Mouse (Mus musculus) cerebellum, postnatal 10 days (tissue): ENCODE data around the gene Adad2.
A peak's percentile ranks its signal among the peaks of the same experiment; 100 is the strongest.

ENCODE experiments used
- DNase-seq, 2 experiments: peaks; one replicate each; pipeline ENCODE4 v3.0.0; 2021; ENCODE audit warnings: mixed read lengths in 2 of 2

Adad2 gene

GRCm38 (mm10) chr8:119617586-119617985, 5.0 kb downstream of the Adad2 start:
- DNase-seq = no peak

- DNase-seq = no peak
Observed at GRCm38 (mm10) chr8:119618887-119619286, 6.3 kb downstream of the Adad2 start.

- DNase-seq = no peak
Observed at GRCm38 (mm10) chr8:119620116-119620840, 7.7 kb downstream of the Adad2 start.

- DNase-seq = no peak
Observed at GRCm38 (mm10) chr8:119620848-119621465, 8.4 kb downstream of the Adad2 start.

GRCm38 (mm10) chr8:119622555-119622954, 10.0 kb downstream of the Adad2 start:
- no peak for DNase-seq

- no peak for DNase-seq
Observed at GRCm38 (mm10) chr8:119623061-119623460, 10.5 kb downstream of the Adad2 start.

- DNase-seq = no peak
Observed at GRCm38 (mm10) chr8:119623744-119624143, 11.2 kb downstream of the Adad2 start.

GRCm38 (mm10) chr8:119624916-119625315, 12.4 kb downstream of the Adad2 start:
- no peak for DNase-seq

GRCm38 (mm10) chr8:119625788-119626187, 13.2 kb downstream of the Adad2 start:
- no peak for DNase-seq

GRCm38 (mm10) chr8:119627199-119627598, 14.7 kb downstream of the Adad2 start:
- no peak for DNase-seq

GRCm38 (mm10) chr8:119627613-119628359, 15.2 kb downstream of the Adad2 start:
- DNase-seq = no peak

GRCm38 (mm10) chr8:119630841-119631240, 18.3 kb downstream of the Adad2 start:
- DNase-seq = no peak

- no peak for DNase-seq
Observed at GRCm38 (mm10) chr8:119632246-119632645, 19.7 kb downstream of the Adad2 start.

- DNase-seq = no peak
Observed at GRCm38 (mm10) chr8:119632909-119633308, 20.4 kb downstream of the Adad2 start.

GRCm38 (mm10) chr8:119634616-119635336, 22.2 kb downstream of the Adad2 start:
- no peak for DNase-seq

GRCm38 (mm10) chr8:119635378-119635777, 22.8 kb downstream of the Adad2 start, which contains the start of gene Kcng4:
Gene Kcng4 (minus strand): TSS chr8:119635680.
- peak; percentile 50 to 72 for DNase-seq

GRCm38 (mm10) chr8:119635958-119636357, 23.4 kb downstream of the Adad2 start:
- no peak for DNase-seq

- no peak for DNase-seq
Observed at GRCm38 (mm10) chr8:119636766-119637165, 24.2 kb downstream of the Adad2 start.

GRCm38 (mm10) chr8:119637381-119637780, 24.8 kb downstream of the Adad2 start:
- DNase-seq = no peak

- peak; percentile 70 to 77 for DNase-seq
Observed at GRCm38 (mm10) chr8:119638261-119638660, 25.7 kb downstream of the Adad2 start.

GRCm38 (mm10) chr8:119639798-119640197, 27.3 kb downstream of the Adad2 start:
- no peak for DNase-seq

- no peak for DNase-seq
Observed at GRCm38 (mm10) chr8:119641058-119641457, 28.5 kb downstream of the Adad2 start.

- peak in 1 of 2 experiments; percentile 32 for DNase-seq
Observed at GRCm38 (mm10) chr8:119642960-119643359, 30.4 kb downstream of the Adad2 start.
